21 mouse cellular contexts compared by ENCODE assay signal in the genomic region with DNA sequence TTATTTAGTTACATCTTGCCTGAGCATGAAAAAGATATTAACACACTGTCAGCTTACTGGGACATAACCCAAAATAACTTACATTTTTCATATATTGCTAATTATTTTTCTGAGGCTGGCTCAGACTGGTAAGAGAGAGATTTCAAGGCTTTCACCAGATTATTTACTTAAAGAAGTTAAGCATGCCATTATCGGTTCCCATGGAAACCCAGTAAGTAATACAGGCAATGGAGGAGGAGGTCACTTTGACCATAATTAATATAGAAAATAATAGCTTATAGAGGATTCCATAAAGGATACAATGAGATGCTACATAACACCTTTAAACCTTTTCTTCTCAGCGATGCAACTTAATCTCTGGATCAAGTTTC.
A peak's percentile ranks its signal among the peaks of the same experiment; 100 is the strongest.
DNase-seq lines count a peak whose midpoint lies in the region; ATAC-seq and TF ChIP-seq lines count a peak whose summit lies in the region.
"Had no signal": no experiment of that assay in that cellular context is flagged by ENCODE, and none has a peak within 500 bp of the region (broad histone marks: within the 10 kb centered on the region; RNA-seq: fewer than 3 reads in every experiment).

No protein-coding gene starts in this region.

- TF ChIP-seq CTCF in lung, embryonic 14.5 days (IDR thresholded peaks at IDR 0.05; ENCODE audit: low read depth), result no peak

- H3K9me3 ChIP-seq in lung, embryonic 14.5 days (ENCODE audit: low read depth, low read length), result no peaks in the 10 kb centered on the region
- H3K9me3 ChIP-seq in midbrain, embryonic 13.5 days, result no peaks in the 10 kb centered on the region
- no peaks in the 10 kb centered on the region for H3K9me3 ChIP-seq in midbrain, embryonic 11.5 days (ENCODE audit: control insufficient read depth, low read length)
- H3K9me3 ChIP-seq in embryonic facial prominence, embryonic 13.5 days, result no peaks in the 10 kb centered on the region
- no peaks in the 10 kb centered on the region for H3K9me3 ChIP-seq in hindbrain, embryonic 14.5 days (ENCODE audit: control insufficient read depth, low read length)
- H3K9me3 ChIP-seq: forebrain, embryonic 12.5 days; heart, embryonic 12.5 days; hindbrain, embryonic 10.5 days; hindbrain, embryonic 15.5 days had no signal

- H3K4me3 ChIP-seq in lung, embryonic 14.5 days (ENCODE audit: low read depth, low read length), result no peak overlapping the region
- H3K4me3 ChIP-seq in midbrain, embryonic 13.5 days (replicated peaks), result no peak overlapping the region
- H3K4me3 ChIP-seq in midbrain, embryonic 11.5 days (ENCODE audit: low read depth, low read length), result no peak overlapping the region
- H3K4me3 ChIP-seq in embryonic facial prominence, embryonic 13.5 days, result no peak overlapping the region
- H3K4me3 ChIP-seq in hindbrain, embryonic 14.5 days (replicated peaks; ENCODE audit: low read length), result no peak overlapping the region
- H3K4me3 ChIP-seq: forebrain, embryonic 12.5 days; gastrocnemius, adult 2 months; heart, embryonic 12.5 days; hindbrain, embryonic 10.5 days; hindbrain, embryonic 15.5 days had no signal

- no peak overlapping the region for H3K4me2 ChIP-seq in lung, embryonic 14.5 days
- H3K4me2 ChIP-seq in midbrain, embryonic 13.5 days (replicated peaks), result no peak overlapping the region
- H3K4me2 ChIP-seq in midbrain, embryonic 11.5 days, result no peak overlapping the region
- H3K4me2 ChIP-seq in embryonic facial prominence, embryonic 13.5 days, result no peak overlapping the region
- H3K4me2 ChIP-seq in hindbrain, embryonic 14.5 days (replicated peaks), result no peak overlapping the region
- H3K4me2 ChIP-seq: forebrain, embryonic 12.5 days; heart, embryonic 12.5 days; hindbrain, embryonic 15.5 days had no signal

- no peaks in the 10 kb centered on the region for H3K4me1 ChIP-seq in lung, embryonic 14.5 days (ENCODE audit: insufficient read depth)
- H3K4me1 ChIP-seq in midbrain, embryonic 13.5 days (replicated peaks), result peaks cover 62% of the 10 kb centered on the region
- H3K4me1 ChIP-seq in midbrain, embryonic 11.5 days (ENCODE audit: control insufficient read depth, insufficient read depth, low read length), result peaks cover 22% of the 10 kb centered on the region
- H3K4me1 ChIP-seq in embryonic facial prominence, embryonic 13.5 days, result peaks cover 54% of the 10 kb centered on the region
- H3K4me1 ChIP-seq in hindbrain, embryonic 14.5 days (replicated peaks; ENCODE audit: control insufficient read depth, insufficient read depth, low read length), result peaks cover 25% of the 10 kb centered on the region

- H3K27ac ChIP-seq in lung, embryonic 14.5 days (ENCODE audit: low read depth), result 0 out of 2 replicates have a peak overlapping the region, but pooled peaks have one; percentile 15
- peak overlapping the region; percentile 26; the same call in 1 of the 2 replicates for H3K27ac ChIP-seq in midbrain, embryonic 13.5 days
- no peak overlapping the region for H3K27ac ChIP-seq in midbrain, embryonic 11.5 days (ENCODE audit: low read depth, low read length)
- peak overlapping the region; percentile 52 for H3K27ac ChIP-seq in embryonic facial prominence, embryonic 13.5 days
- no peak overlapping the region for H3K27ac ChIP-seq in hindbrain, embryonic 14.5 days
- H3K27ac ChIP-seq: gastrocnemius, adult 2 months had no signal

- H3K36me3 ChIP-seq in lung, embryonic 14.5 days (ENCODE audit: insufficient read depth), result no peaks in the 10 kb centered on the region
- H3K36me3 ChIP-seq in midbrain, embryonic 13.5 days, result no peaks in the 10 kb centered on the region
- H3K36me3 ChIP-seq in midbrain, embryonic 11.5 days (ENCODE audit: control insufficient read depth, insufficient read depth, low read length), result no peaks in the 10 kb centered on the region; the same call in 1 of the 2 replicates
- no peaks in the 10 kb centered on the region for H3K36me3 ChIP-seq in embryonic facial prominence, embryonic 13.5 days
- H3K36me3 ChIP-seq in hindbrain, embryonic 14.5 days (replicated peaks; ENCODE audit: control insufficient read depth, insufficient read depth), result no peaks in the 10 kb centered on the region
- H3K36me3 ChIP-seq: forebrain, embryonic 12.5 days; heart, embryonic 12.5 days; hindbrain, embryonic 10.5 days; hindbrain, embryonic 15.5 days had no signal

- no peak for ATAC-seq in lung, embryonic 14.5 days (ENCODE audit: insufficient read depth)
- ATAC-seq in midbrain, embryonic 13.5 days, result no peak
- ATAC-seq in midbrain, embryonic 11.5 days (ENCODE audit: low FRiP score), result no peak
- no peak for ATAC-seq in embryonic facial prominence, embryonic 13.5 days (ENCODE audit: insufficient number of reproducible peaks, insufficient read depth, low FRiP score, low TSS enrichment, low read depth)
- ATAC-seq in hindbrain, embryonic 14.5 days (ENCODE audit: low FRiP score), result no peak
- ATAC-seq in frontal cortex, adult (ENCODE audit: low TSS enrichment), result no peak
- ATAC-seq: forebrain, embryonic 16.5 days had no signal

- H3K27me3 ChIP-seq in lung, embryonic 14.5 days (ENCODE audit: insufficient read depth, low read length), result no peaks in the 10 kb centered on the region
- H3K27me3 ChIP-seq in midbrain, embryonic 13.5 days, result peaks cover 23% of the 10 kb centered on the region
- no peaks in the 10 kb centered on the region for H3K27me3 ChIP-seq in midbrain, embryonic 11.5 days (ENCODE audit: control insufficient read depth, insufficient read depth, low read length)
- peaks cover 5% of the 10 kb centered on the region; the same call in 1 of the 2 replicates for H3K27me3 ChIP-seq in embryonic facial prominence, embryonic 13.5 days
- no peaks in the 10 kb centered on the region for H3K27me3 ChIP-seq in hindbrain, embryonic 14.5 days (ENCODE audit: control insufficient read depth, insufficient read depth, low read length)
- H3K27me3 ChIP-seq: CH12.LX; heart, embryonic 12.5 days; hindbrain, embryonic 15.5 days had no signal

- 26% methylated on average over 2 of the region's 2 CpGs for WGBS in lung, embryonic 14.5 days
- 48% methylated on average over 2 of the region's 2 CpGs for WGBS in midbrain, embryonic 13.5 days
- 51% methylated on average over 2 of the region's 2 CpGs for WGBS in midbrain, embryonic 11.5 days
- 37% methylated on average over 2 of the region's 2 CpGs for WGBS in embryonic facial prominence, embryonic 13.5 days
- WGBS in hindbrain, embryonic 14.5 days, result 72% methylated on average over 2 of the region's 2 CpGs

- peak; percentile 52 for DNase-seq in lung, embryonic 14.5 days
- DNase-seq in lung, postnatal 4 days, result no peak
- no peak for DNase-seq in midbrain, embryonic 11.5 days (ENCODE audit: low spot score, missing footprints)
- DNase-seq in hindbrain, embryonic 14.5 days (ENCODE audit: low spot score), result no peak
- DNase-seq: adrenal gland, adult 8-10 months; adrenal gland, postnatal 36 days; cerebellum, adult 11 months; cerebellum, adult 8-10 months; cerebellum, postnatal 14 days; embryo, embryonic 11 days; gastrocnemius, adult 2 months; gastrocnemius, postnatal 25 days had no signal

- no peak overlapping the region for H3K9ac ChIP-seq in lung, embryonic 14.5 days
- no peak overlapping the region for H3K9ac ChIP-seq in midbrain, embryonic 13.5 days (replicated peaks)
- H3K9ac ChIP-seq in midbrain, embryonic 11.5 days (ENCODE audit: low read length), result no peak overlapping the region
- H3K9ac ChIP-seq in embryonic facial prominence, embryonic 13.5 days, result no peak overlapping the region
- no peak overlapping the region for H3K9ac ChIP-seq in hindbrain, embryonic 14.5 days
- H3K9ac ChIP-seq: forebrain, embryonic 12.5 days; heart, embryonic 12.5 days; hindbrain, embryonic 15.5 days had no signal

Comparison
In these comparisons a context has a peak if more than half of its experiments do, and no peak if none do; other contexts are left out.
1. H3K27ac ChIP-seq: peak in lung, embryonic 14.5 days (single experiment), midbrain, embryonic 13.5 days (single experiment) and embryonic facial prominence, embryonic 13.5 days (single experiment); none in midbrain, embryonic 11.5 days (single experiment) and hindbrain, embryonic 14.5 days (single experiment).